Mouse (Mus musculus) CH12.LX (cell line): ENCODE results near the gene Lix1. TPM values are rescaled to one million over a fixed set of nuclear protein-coding genes. Genes with fewer than 3 reads are reported as not detected.

Source experiments
- DNase-seq: peaks from one replicate; pipeline ENCODE4 v3.0.0-alpha.2; 2013; ENCODE audit errors: extremely low read depth
- H3K27ac ChIP-seq: 2 replicates; pipeline ENCODE4 v1.5.1; 2012; ENCODE audit warnings: low read depth, mild to moderate bottlenecking, control low read depth, moderate library complexity; ENCODE audit not compliant: insufficient read depth
- H3K27me3 ChIP-seq: replicated peaks from 2 replicates; pipeline ENCODE3; 2012; ENCODE audit warnings: inconsistent platforms
- H3K36me3 ChIP-seq, 2 experiments: replicated peaks in 1 of 2; 2 replicates each; pipeline versions ENCODE3 to v1.6.1; 2012; ENCODE audit warnings: inconsistent platforms in 1 of 2, low read length in 1 of 2, mild to moderate bottlenecking in 1 of 2, mixed read lengths in 1 of 2, moderate library complexity in 1 of 2; ENCODE audit not compliant: control insufficient read depth in 1 of 2, insufficient read depth in 1 of 2
- H3K4me1 ChIP-seq, 2 experiments: 2 replicates each; pipeline ENCODE4 v1.6.1; 2012; ENCODE audit warnings: inconsistent platforms in 1 of 2, moderate library complexity in 1 of 2; ENCODE audit not compliant: insufficient read depth in 2 of 2, control insufficient read depth in 1 of 2
- H3K4me2 ChIP-seq: 2 replicates; pipeline ENCODE4 v1.6.1; 2012; ENCODE audit warnings: low read depth, mild to moderate bottlenecking, control low read depth; ENCODE audit not compliant: poor library complexity, insufficient read depth, severe bottlenecking
- H3K4me3 ChIP-seq, 3 experiments: fragments of 150-350 bp in 1 of 3; sonication (generic) in 1 of 3; replicated peaks in 1 of 3; 2 replicates each; pipeline versions ENCODE3 to v1.5.1; 2011 to 2012; ENCODE audit warnings: low read depth in 2 of 3, low read length in 2 of 3, mild to moderate bottlenecking in 2 of 3, moderate library complexity in 2 of 3, control low read depth in 1 of 3, improper control_type of control experiment in 1 of 3, inconsistent platforms in 1 of 3, mixed read lengths in 1 of 3; ENCODE audit not compliant: poor library complexity in 1 of 3
- H3K79me2 ChIP-seq: replicated peaks from 2 replicates; pipeline ENCODE4 v1.6.1; 2012; ENCODE audit warnings: mild to moderate bottlenecking, moderate library complexity; ENCODE audit not compliant: control insufficient read depth, poor library complexity, insufficient read depth, severe bottlenecking; ENCODE audit errors: extremely low read depth
- H3K9ac ChIP-seq: 2 replicates; pipeline ENCODE4 v1.6.1; 2012; ENCODE audit warnings: low read depth, mild to moderate bottlenecking, control low read depth, moderate library complexity; ENCODE audit not compliant: insufficient read depth
- H3K9me3 ChIP-seq: replicated peaks from 2 replicates; pipeline ENCODE3; 2012; ENCODE audit warnings: low read length, inconsistent platforms, mixed read lengths
- BHLHE40 ChIP-seq: IDR thresholded peaks from 2 replicates; pipeline ENCODE4 v1.6.1; 2011; ENCODE audit warnings: mild to moderate bottlenecking, low read depth, low read length, improper control_type of control experiment
- CTCF ChIP-seq, 2 experiments: IDR thresholded peaks in 1 of 2; conservative IDR thresholded peaks in 1 of 2; 2 replicates each; pipeline ENCODE4 v1.5.1; 2011 to 2012; ENCODE audit warnings: low read depth in 2 of 2, low read length in 2 of 2, improper control_type of control experiment in 1 of 2, inconsistent platforms in 1 of 2, mild to moderate bottlenecking in 1 of 2, moderate library complexity in 1 of 2
- E2F4 ChIP-seq: IDR thresholded peaks from 2 replicates; pipeline ENCODE4 v1.6.1; 2011; ENCODE audit warnings: low read depth, low read length, improper control_type of control experiment; ENCODE audit not compliant: insufficient replicate concordance
- ELF1 ChIP-seq: IDR thresholded peaks from 2 replicates; pipeline ENCODE4 v1.6.1; 2014; ENCODE audit warnings: low read depth, mild to moderate bottlenecking, inconsistent platforms, low read length, improper control_type of control experiment
- EP300 ChIP-seq: IDR thresholded peaks from 2 replicates; pipeline ENCODE4 v1.6.1; 2011; ENCODE audit warnings: low read length, improper control_type of control experiment
- ETS1 ChIP-seq: conservative IDR thresholded peaks from 2 replicates; pipeline ENCODE4 v1.6.1; 2012; ENCODE audit warnings: low read depth, mild to moderate bottlenecking, inconsistent platforms, low read length, improper control_type of control experiment, moderate library complexity
- GABPA ChIP-seq: IDR thresholded peaks from 2 replicates; pipeline ENCODE4 v1.6.1; 2012; ENCODE audit warnings: low read depth, low read length, improper control_type of control experiment, inconsistent platforms; ENCODE audit not compliant: insufficient replicate concordance
- HCFC1 ChIP-seq: IDR thresholded peaks from 2 replicates; pipeline ENCODE4 v1.6.1; 2012; ENCODE audit warnings: low read depth, mild to moderate bottlenecking, inconsistent platforms, low read length, improper control_type of control experiment
- IRF4 ChIP-seq: IDR thresholded peaks from 2 replicates; pipeline ENCODE4 v1.6.1; 2014; ENCODE audit warnings: low read depth, mild to moderate bottlenecking, inconsistent platforms, low read length, improper control_type of control experiment
- JUND ChIP-seq: conservative IDR thresholded peaks from 2 replicates; pipeline ENCODE4 v1.6.1; 2011; ENCODE audit warnings: low read depth, low read length, improper control_type of control experiment
- KAT2A ChIP-seq: IDR thresholded peaks from 2 replicates; pipeline ENCODE4 v1.6.1; 2012; ENCODE audit warnings: low read length, improper control_type of control experiment, inconsistent platforms; ENCODE audit not compliant: insufficient replicate concordance
- MAFK ChIP-seq: IDR thresholded peaks from 2 replicates; pipeline ENCODE4 v1.6.1; 2011; ENCODE audit warnings: low read length, improper control_type of control experiment; ENCODE audit not compliant: insufficient replicate concordance
- MEF2A ChIP-seq: IDR thresholded peaks from 2 replicates; pipeline ENCODE4 v1.6.1; 2014; ENCODE audit warnings: low read depth, mild to moderate bottlenecking, inconsistent platforms, low read length, improper control_type of control experiment, borderline replicate concordance
- MXI1 ChIP-seq: IDR thresholded peaks from 2 replicates; pipeline ENCODE4 v1.6.1; 2011; ENCODE audit warnings: mild to moderate bottlenecking, low read depth, low read length, improper control_type of control experiment
- MYC ChIP-seq: IDR thresholded peaks from 2 replicates; pipeline ENCODE4 v1.6.1; 2011; ENCODE audit warnings: low read depth, mild to moderate bottlenecking, improper control_type of control experiment, low read length
- NRF1 ChIP-seq: IDR thresholded peaks from 2 replicates; pipeline ENCODE4 v1.6.1; 2014; ENCODE audit warnings: low read depth, mild to moderate bottlenecking, inconsistent platforms, low read length, improper control_type of control experiment, moderate library complexity
- PAX5 ChIP-seq: IDR thresholded peaks from 2 replicates; pipeline ENCODE4 v1.6.1; 2012; ENCODE audit warnings: low read length, inconsistent platforms, mixed read lengths
- RCOR1 ChIP-seq: conservative IDR thresholded peaks from 2 replicates; pipeline ENCODE4 v1.6.1; 2012; ENCODE audit warnings: low read depth, mild to moderate bottlenecking, inconsistent platforms, low read length, improper control_type of control experiment
- TCF12 ChIP-seq: IDR thresholded peaks from 2 replicates; pipeline ENCODE4 v1.6.1; 2014; ENCODE audit warnings: low read depth, mild to moderate bottlenecking, inconsistent platforms, low read length, improper control_type of control experiment
- USF2 ChIP-seq: conservative IDR thresholded peaks from 2 replicates; pipeline ENCODE4 v1.6.1; 2011; ENCODE audit warnings: low read depth, low read length, improper control_type of control experiment
- ZC3H11A ChIP-seq: IDR thresholded peaks from 2 replicates; pipeline ENCODE4 v1.6.1; 2012; ENCODE audit warnings: low read depth, mild to moderate bottlenecking, inconsistent platforms, low read length, improper control_type of control experiment
- ZMIZ1 ChIP-seq: IDR thresholded peaks from 2 replicates; pipeline ENCODE4 v1.6.1; 2012; ENCODE audit warnings: low read depth, mild to moderate bottlenecking, inconsistent platforms, low read length, improper control_type of control experiment
- dilution Hi-C: fragments of 300-500 bp; cut with MboI; formaldehyde crosslinking; loops from 2 replicates; pipeline ENCODE4 v1.14.3; 2020; ENCODE audit warnings: low sequenced_read_pairs; ENCODE audit not compliant: extremely low pct_unique_long_range_greater_than_20kb, extremely low pct_ligation_motif_present
- in situ Hi-C: fragments of 300-500 bp; cut with MboI; formaldehyde crosslinking; loops from 3 replicates; pipeline ENCODE4 v1.14.3; 2019; ENCODE audit warnings: low sequenced_read_pairs, low pct_ligation_motif_present, low pct_unique_long_range_greater_than_20kb, mixed read lengths
- polyA plus RNA-seq: library from polyadenylated mRNA; unstranded; fragments of >175 nt; gene quantifications from 2 replicates; pipeline ENCODE4 v1.2.1, GENCODE M21; 2012; ENCODE audit warnings: low read depth; ENCODE audit not compliant: insufficient read length
- total RNA-seq, 2 experiments: library from RNA; depleted of rRNA; stranded (reverse); fragments of 300-350 nt in 1 of 2; fragments of >200 nt in 1 of 2; gene quantifications; 2 replicates each; pipeline ENCODE4 v1.2.3; 2012 to 2014

Lix1 gene
- total and polyA plus RNA-seq, 3 experiments: 0.49 to 1.4 (median 1.0) TPM

DNA sequence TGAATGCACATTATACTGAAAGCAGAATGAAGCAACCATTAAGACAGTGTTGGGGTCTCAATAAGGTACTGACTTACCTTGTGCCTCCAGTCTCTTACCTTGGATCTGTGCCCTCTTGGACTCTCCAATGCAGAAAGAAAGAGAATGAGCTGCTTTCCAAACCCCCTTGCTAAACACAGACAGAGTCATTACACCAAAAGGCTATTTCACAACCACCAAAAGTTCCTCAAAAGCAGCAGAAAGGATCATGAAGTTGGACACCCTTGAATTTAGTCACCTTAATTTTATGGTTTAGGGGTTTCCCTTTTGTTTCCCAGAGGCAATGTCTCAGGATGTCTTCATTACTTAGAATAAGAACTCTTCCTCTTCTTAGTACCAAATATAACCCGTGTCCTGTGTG, 52.1 kb downstream of the Lix1 start:
- DNase-seq: no peak
- Histone ChIP-seq H3K9me3 (no peaks in the 10 kb centered on the region), H3K36me3 (no peaks in the 10 kb centered on the region), H3K27me3 (no peaks in the 10 kb centered on the region), H3K27ac (no peak overlapping the region), H3K4me2 (no peak overlapping the region), H3K79me2 (no peaks in the 10 kb centered on the region), H3K9ac (no peak overlapping the region), H3K4me1 (peaks cover 0 to 51% of the 10 kb centered on the region in 2 experiments; a peak in 2 of 4 replicates), H3K4me3 (no peak overlapping the region)
- no peak for TF ChIP-seq GABPA
- TF ChIP-seq USF2: no peak
- no peak for TF ChIP-seq NRF1
- no peak for TF ChIP-seq ELF1
- TF ChIP-seq ETS1: no peak
- no peak for TF ChIP-seq CTCF (conservative IDR thresholded peaks at IDR 0.05 in 1 of 2, IDR thresholded peaks at IDR 0.05 in 1 of 2; ENCODE audit: low read depth in 2 of 2, low read length in 2 of 2)
- no peak for TF ChIP-seq MXI1
- no peak for TF ChIP-seq MEF2A
- TF ChIP-seq MAFK: no peak
- no peak for TF ChIP-seq BHLHE40
- TF ChIP-seq ZMIZ1: no peak
- no peak for TF ChIP-seq KAT2A
- in situ Hi-C loops (no loop called here), dilution Hi-C loops (no loop called here)

DNA sequence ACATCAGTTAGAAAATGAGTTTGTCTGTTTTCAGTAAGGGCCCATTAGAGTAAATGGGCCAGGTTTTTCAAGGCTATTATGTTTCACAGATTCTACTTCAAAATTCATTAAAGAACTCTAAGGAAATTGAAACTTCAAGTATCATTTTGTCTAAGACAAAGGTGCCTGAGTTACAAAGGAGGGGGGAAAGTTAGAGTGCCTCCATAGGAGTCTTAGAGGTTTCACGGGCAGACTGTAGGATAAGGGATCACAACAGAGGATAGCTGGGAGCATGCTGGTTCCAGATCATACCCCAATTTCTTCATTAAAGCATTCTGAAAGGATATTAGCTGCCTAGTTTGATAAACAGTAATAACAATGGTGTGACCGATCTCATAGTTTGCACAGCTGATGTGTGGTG, 83.3 kb downstream of the Lix1 start:
- Histone ChIP-seq H3K36me3 (no peaks in the 10 kb centered on the region), H3K27me3 (no peaks in the 10 kb centered on the region), H3K9ac (no peak overlapping the region), H3K4me1 (peaks cover 4 to 6% of the 10 kb centered on the region in 2 experiments; a peak in 2 of 4 replicates), H3K9me3 (no peaks in the 10 kb centered on the region), H3K27ac (no peak overlapping the region), H3K4me3 (no peak overlapping the region), H3K79me2 (no peaks in the 10 kb centered on the region)
- in situ Hi-C loops: no loop called here
- dilution Hi-C loops: no loop called here
- no peak for DNase-seq
- TF ChIP-seq TCF12 (no peak), PAX5 (no peak), IRF4 (no peak), MEF2A (no peak), RCOR1 (no peak), ELF1 (no peak), MAFK (no peak), KAT2A (no peak), CTCF (conservative IDR thresholded peaks at IDR 0.05 in 1 of 2, IDR thresholded peaks at IDR 0.05 in 1 of 2; ENCODE audit: low read depth in 2 of 2, low read length in 2 of 2) (no peak), BHLHE40 (no peak), E2F4 (no peak), JUND (no peak), EP300 (no peak), ZMIZ1 (no peak), MYC (no peak), HCFC1 (no peak), USF2 (no peak), ZC3H11A (no peak)
- TF ChIP-seq, all 38 proteins: peak for 0
- H3K4me2 ChIP-seq: no peak overlapping the region
